Mouse (Mus musculus): ENCODE data around the gene Olfr543.

DNA sequence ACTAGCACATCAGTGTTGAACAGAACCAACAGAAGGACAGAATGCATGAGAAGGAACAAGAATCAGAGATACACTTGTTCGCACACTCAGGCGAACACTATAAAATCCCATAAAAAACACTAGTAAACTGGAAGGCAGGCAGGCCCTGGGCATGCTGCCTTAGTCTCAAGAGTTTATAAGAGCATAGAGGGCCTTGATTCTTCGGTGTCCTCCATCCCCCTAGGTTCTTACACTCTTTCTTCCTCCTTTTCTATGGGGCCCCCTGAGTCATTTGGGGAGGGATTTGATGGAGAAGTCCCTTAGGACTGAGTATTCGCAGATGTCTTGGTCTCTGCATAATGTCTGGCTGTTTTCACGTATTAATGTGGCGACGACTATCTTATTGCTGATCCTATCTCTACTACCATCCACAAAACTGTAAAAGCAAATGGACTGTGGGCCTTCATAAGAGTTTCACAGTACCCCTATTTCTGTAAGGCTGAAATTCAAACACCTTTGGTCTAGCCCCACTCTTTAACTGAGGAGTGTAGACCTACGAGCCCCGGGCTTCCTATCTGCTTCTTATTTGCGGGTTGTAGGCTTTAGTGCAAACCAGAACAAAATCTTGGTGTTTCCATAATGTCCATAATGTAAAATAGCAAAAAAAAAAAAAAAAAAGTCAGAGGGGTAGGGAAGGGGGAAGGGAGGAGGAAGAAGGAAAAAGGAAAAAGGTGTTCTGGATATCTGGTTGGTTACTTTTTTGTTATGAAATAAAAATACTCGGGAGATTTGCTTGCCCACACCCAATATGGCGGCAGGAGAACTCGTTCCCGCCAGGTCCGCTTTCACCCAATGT, 40.4 kb downstream of the Olfr543 start:
- no peak for TF ChIP-seq CTCF (IDR thresholded peaks at IDR 0.05; ENCODE audit: low read depth, low read length)
- TF ChIP-seq GATA1 (IDR thresholded peaks at IDR 0.05; ENCODE audit: borderline replicate concordance, low read length), result no peak
- no peak for TF ChIP-seq TAL1 (conservative IDR thresholded peaks at IDR 0.05; ENCODE audit: low read depth, low read length)
- no peak for TF ChIP-seq GATA2 (IDR thresholded peaks at IDR 0.05; ENCODE audit: borderline replicate concordance, low read depth, low read length)
- no peak for TF ChIP-seq POLR2AphosphoS5 (IDR thresholded peaks at IDR 0.05; ENCODE audit: insufficient replicate concordance, low read depth, low read length)
